Mouse (Mus musculus) C2C12 (cell line): ENCODE measurements at regions not wholly inside any gene's neighbourhood (a gene's known extent, or its start where the extent isn't known, plus 50 kb on each side); places are given as distances from the start of the nearest gene placed in this dataset.

Experiments used
- CEBPB ChIP-seq: IDR thresholded peaks from one replicate; pipeline ENCODE4 v1.6.1; 2011; ENCODE audit warnings: low read depth, mild to moderate bottlenecking, control low read depth, moderate library complexity
- CTCF ChIP-seq: IDR thresholded peaks from one replicate; pipeline ENCODE4 v1.5.1; 2011; ENCODE audit not compliant: control insufficient read depth, insufficient read depth, insufficient read length
- MAX ChIP-seq: IDR thresholded peaks from one replicate; pipeline ENCODE4 v1.6.1; 2011; ENCODE audit warnings: mild to moderate bottlenecking, control low read depth
- MYOG ChIP-seq: IDR thresholded peaks from one replicate; pipeline ENCODE4 v1.6.1; 2011; ENCODE audit not compliant: control insufficient read depth, insufficient read length; ENCODE audit errors: extremely low read depth

- no peak for TF ChIP-seq CTCF
- TF ChIP-seq MYOG = no peak
- TF ChIP-seq MAX = no peak
- TF ChIP-seq CEBPB = no peak
Observed at GRCm38 (mm10) chr5:73945671-73946070, 122.6 kb downstream of the Usp46 start.
